Mouse (Mus musculus): ENCODE measurements around the gene Spn.

Gene Spn

GRCm38 (mm10) chr7:127082271-127082670 lies 55.4 kb downstream of the Spn start:
- no peak for DNase-seq (ENCODE audit: low spot score in 2 of 2)

Data from right cerebral cortex, postnatal 10 days (tissue).